Mouse (Mus musculus): ENCODE data around the gene Tom1l1. TPM values are rescaled to one million over a fixed set of nuclear protein-coding genes. Genes with fewer than 3 reads are reported as not detected.

The Tom1l1 gene
- not detected for total RNA-seq (2023)

DNA sequence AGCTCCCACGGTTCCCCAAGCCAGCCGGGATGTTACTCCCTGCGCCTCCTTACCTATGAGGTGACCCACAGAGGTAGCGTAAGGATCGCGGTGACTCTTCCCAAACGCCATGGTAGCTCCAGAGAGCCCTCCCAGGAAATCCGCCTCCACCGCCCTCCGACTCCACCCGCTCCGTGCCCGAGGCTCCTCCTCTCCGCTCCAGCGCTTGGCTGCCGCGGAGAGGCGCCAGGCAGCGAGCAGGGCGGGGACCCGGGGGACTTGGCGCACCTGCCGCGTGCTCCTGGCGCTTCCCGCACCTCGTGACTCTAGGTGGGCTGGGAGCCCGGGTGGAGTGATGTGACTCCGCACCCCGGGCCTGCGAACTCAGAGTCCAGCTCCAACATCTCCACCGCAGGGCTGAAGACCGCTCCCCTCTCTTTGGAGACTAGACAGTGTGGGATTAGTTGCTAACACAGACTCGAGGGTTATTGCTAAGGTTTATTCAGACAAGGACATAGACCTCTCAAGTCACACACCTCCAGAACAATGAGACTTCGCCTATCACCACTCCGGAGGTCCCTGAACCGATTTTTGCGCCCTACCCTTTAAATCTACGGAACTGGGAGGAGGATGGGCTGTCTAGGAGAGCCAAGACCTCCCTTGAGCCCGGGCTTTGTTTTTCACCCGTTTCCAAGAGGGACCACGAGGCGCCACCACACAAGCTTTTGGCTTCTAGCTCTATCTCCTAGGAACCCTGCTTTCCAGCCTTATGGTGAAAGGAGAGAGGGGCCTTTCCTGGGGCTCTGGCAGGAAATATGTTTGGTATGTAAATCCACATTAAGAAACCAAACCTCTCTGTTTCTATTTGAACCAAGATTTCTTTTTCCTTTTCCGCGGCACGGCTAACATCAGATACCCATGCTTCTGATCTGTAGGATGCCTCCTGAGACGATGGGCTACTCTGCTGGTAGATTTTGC is at the start of gene Tom1l1:
Tom1l1 (minus strand) TSS at position 907 of the 957 bp plus-strand sequence.

DNA sequence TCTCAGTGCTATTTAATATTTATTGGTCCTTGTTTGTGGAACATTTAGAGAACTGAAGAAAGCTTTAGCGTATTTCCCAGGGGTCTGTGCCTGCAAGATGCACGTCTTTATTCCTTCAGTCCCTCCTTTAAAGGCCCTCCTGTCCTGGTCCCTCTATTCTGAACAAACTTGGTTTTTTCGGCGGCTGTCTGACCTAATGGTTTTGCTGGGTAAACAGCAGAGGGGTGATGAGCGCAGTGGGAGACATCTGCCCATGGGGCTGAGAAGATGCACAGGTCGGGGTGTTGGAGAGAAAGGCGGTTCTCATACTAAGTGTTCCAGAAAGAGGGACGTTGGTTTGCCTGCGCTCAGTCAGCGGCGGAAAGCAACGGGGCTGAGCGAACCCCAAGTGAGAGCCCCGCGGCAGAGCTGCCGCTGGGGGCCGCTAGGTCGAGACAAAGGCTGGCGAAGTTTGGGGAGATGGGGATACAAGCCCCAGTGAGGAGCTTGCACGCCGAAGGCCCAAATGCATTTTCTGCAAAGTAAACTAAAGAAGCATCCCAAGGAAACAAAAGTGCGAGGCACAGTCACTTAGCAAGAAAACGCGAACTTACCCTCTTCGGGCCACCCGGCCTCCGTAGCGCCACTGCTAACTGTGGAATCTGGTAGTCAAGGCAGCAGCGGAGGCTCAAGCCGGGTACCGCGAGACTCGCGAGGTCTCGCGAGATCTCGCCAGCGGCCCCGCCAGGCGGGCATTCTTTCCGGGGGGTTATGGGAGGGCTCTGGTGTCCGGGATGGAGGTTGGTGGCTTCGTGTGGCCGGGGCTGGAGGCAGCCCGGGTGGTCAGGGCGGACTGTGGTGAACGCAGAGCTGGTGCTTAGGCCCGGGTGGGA is 50.5 kb downstream of the Tom1l1 start, which contains the start of the genes Stxbp4 and Cox11:
Stxbp4 (minus strand) TSS at position 645 of the 872 bp plus-strand sequence.
Cox11 (plus strand) TSS at position 734 of the 872 bp plus-strand sequence.

Other genes starting within 250 kb of the Tom1l1 start
- 5.4 TPM for gene Stxbp4, start 50.3 kb downstream of the Tom1l1 start, total RNA-seq (2023)
- 21.3 TPM for gene Cox11, start 50.2 kb downstream of the Tom1l1 start, total RNA-seq (2023)